Mouse (Mus musculus): Measurements from ENCODE around the gene Rps27l. TPM values are rescaled to one million over a fixed set of nuclear protein-coding genes. Genes with fewer than 3 reads are reported as not detected.
A peak's percentile ranks its signal among the peaks of the same experiment; 100 is the strongest.
"Not testable (repeated sequence)": the region's sequence is repeated elsewhere in the genome, so short reads cannot be mapped to it uniquely, and the experiment has no call there.

The Rps27l gene
- total RNA-seq (2021): 100 to 1,000 TPM; 247 to 258 TPM

- intact Hi-C loops (cut with DNase I): loop anchor here (2.0 to 5.0 kb wide), 2 partner anchors 29 to 96 kb away; partner anchors contain the start of gene Lactb
- DNase-seq: peak; percentile 96
Observed at GRCm38 (mm10) chr9:66945647-66946641, at the start of gene Rps27l. Gene Rps27l (plus strand): TSS chr9:66946086.

GRCm38 (mm10) chr9:66896951-66897350 is 48.9 kb upstream of the Rps27l start:
- intact Hi-C loops (cut with DNase I): loop anchor here (2.0 kb wide), 1 partner anchor 18 kb away; no protein-coding TSS in a partner anchor
- no peak for DNase-seq

- DNase-seq: no peak
- intact Hi-C loops (cut with DNase I): loop anchor here (2.0 kb wide), 1 partner anchor 17 kb away; no protein-coding TSS in a partner anchor
Observed at GRCm38 (mm10) chr9:66897851-66898250, 48.0 kb upstream of the Rps27l start.

DNA sequence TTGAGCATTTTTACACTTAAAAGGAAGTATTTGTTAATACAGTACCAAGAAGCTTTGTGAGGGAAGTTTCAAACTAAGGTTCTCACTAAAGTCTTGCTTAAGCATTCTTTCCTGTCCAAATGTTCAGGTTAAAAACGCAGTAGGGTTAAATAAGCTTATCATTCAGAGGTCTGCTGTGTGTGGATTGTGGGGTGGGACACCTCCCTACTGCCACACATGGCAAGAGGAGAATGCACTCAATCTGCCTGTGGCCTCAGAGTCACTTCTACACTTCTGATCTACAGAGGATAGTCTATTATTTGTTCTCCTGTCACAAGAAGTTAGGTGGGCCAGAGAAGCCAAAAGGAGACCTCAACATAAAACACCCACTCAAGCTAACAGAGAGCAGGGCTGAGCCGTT is 46.8 kb upstream of the Rps27l start:
- no peak for DNase-seq
- intact Hi-C loops (cut with DNase I): no loop called here

DNA sequence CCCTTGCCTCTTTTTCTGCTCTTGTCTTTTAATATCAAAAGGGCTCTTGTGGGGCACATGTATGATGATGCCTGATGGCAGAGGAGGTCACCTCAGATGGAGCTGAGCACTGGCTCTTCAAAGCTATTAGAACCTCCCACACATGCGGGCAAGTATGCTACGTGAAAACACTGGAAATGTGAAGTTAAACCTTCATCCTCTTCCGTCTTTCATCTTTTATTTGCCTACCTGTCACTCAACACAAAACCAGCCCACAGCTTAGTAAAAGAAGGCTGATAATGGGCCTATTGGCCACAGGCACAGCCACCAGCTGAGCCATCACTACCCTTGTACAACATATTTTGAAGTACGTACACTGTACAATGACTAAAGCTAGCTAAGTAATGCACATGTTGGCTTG is 46.4 kb upstream of the Rps27l start:
- intact Hi-C loops (cut with DNase I): no loop called here
- DNase-seq: no peak

DNA sequence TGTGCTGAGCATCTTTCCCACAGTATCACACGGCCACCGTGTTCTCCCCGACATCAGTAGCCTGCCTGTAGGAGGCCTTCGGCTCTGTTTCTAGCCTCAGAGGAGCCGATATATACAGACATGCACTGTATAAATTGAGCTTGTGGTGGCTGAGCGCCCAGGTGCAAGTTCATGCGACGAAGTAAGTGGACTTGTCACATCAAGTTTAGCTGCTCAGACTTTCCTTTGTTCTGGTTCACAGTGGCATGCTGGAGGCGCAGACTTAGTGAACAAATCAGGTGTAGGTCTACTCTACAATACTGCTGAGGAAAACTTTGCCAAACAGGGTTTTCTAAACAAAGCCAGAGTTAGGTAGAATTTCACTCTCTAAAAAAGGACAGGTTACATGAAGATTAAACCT is 39.9 kb upstream of the Rps27l start:
- intact Hi-C loops (cut with DNase I): no loop called here
- no peak for DNase-seq

DNA sequence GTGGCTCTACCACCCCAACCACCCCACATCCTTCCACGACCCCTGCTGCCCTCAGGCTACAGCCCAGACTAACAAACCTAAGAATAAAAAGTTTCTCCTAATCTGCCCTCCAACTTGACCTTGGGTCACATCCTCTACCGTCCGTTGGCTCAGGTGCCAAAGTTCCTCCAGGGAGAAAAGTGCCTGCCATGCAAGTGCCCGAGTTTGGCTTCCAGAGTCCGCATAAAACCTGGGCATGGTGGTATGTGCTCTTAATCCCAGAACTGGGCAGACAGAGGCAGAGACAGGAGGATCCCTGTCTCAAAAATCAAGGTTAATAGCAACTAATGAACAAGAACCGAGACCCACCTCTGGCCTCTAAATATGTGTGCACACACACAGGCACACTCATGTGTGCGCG is 38.8 kb upstream of the Rps27l start:
- no peak for DNase-seq
- intact Hi-C loops (cut with DNase I): no loop called here

DNA sequence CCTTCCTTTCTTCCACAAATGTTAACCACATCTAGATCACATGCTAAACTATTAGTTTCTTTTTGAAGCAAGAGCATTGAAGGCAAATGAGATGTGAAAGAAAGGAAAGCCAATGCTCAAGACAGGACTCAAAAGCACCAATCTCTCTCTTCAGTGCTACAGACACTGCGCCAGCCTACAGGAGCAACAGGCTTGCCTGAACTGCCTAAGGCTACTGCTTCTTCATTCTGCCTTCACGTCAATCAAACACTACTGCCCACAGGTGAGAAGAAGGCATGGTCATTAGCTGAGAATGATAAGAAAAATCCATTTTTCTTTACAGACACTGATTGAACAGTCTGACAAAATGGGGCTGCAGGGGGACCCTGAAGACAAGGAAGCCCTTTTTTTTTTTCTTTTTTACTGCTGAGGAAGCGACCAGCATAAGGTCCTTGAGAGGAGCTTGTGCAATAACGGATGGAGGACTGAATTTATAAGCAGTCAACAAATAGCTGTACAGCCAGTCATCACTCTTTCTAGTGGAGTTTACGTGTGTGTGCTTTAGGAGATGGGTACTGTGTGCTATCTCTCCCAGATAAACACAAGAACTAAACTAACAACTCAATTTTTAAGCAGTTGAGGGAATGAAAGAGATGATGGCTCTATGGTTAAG is 38.0 kb upstream of the Rps27l start:
- DNase-seq: no peak
- intact Hi-C loops (cut with DNase I): no loop called here

GRCm38 (mm10) chr9:66909922-66910321 is 36.0 kb upstream of the Rps27l start:
- intact Hi-C loops (cut with DNase I): no loop called here
- DNase-seq: no peak

DNA sequence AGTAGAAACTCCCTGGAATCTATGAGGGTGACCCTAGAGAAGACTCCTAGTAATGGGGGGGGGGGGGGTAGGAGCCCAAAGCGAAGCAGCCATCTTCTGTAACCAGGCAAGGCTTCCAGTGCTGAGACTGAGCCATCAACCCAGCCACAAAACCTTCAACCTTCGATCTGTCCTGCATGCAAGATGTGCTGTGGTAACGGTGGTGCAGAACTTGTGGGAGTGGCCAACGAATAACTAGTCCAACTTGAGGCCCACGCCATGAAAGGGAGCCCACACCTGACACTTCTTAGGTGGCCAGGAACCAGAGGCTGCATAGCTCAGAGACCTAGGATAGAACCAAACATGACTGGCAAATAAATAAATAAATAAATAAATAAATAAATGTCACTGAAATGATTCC is 35.2 kb upstream of the Rps27l start:
- no peak for DNase-seq
- intact Hi-C loops (cut with DNase I): no loop called here

- DNase-seq: no peak
- intact Hi-C loops (cut with DNase I): no loop called here
Observed at GRCm38 (mm10) chr9:66912304-66912703, 33.6 kb upstream of the Rps27l start.

- DNase-seq; intact Hi-C loops (cut with DNase I): not testable (repeated sequence)
Observed at GRCm38 (mm10) chr9:66913254-66913934, 32.5 kb upstream of the Rps27l start.

- intact Hi-C loops (cut with DNase I): loop anchor here (2.0 kb wide), 1 partner anchor 18 kb away; no protein-coding TSS in a partner anchor
- no peak for DNase-seq
Observed at GRCm38 (mm10) chr9:66914540-66914939, 31.3 kb upstream of the Rps27l start.

DNA sequence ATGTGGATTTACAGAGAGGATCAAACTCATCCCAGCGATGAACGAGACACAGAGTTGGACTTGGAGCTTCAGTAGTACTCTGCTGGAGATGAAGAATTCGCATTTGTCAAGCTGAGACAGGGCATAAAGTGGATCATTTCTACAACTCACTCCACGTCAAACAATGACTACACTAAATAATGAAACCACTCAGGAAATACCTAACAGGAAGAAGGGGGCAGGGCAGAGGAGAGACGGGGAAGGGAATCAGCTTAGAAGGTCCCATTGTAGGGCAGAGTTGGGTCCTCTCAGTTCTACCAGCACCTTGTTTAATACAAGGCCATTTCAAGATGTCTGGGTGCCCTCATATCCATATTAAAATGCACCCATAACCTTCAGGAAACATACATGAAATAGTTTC is 30.5 kb upstream of the Rps27l start:
- intact Hi-C loops (cut with DNase I): loop anchor here (2.0 to 5.0 kb wide), 3 partner anchors 19 to 78 kb away; no protein-coding TSS in a partner anchor
- DNase-seq: no peak

DNA sequence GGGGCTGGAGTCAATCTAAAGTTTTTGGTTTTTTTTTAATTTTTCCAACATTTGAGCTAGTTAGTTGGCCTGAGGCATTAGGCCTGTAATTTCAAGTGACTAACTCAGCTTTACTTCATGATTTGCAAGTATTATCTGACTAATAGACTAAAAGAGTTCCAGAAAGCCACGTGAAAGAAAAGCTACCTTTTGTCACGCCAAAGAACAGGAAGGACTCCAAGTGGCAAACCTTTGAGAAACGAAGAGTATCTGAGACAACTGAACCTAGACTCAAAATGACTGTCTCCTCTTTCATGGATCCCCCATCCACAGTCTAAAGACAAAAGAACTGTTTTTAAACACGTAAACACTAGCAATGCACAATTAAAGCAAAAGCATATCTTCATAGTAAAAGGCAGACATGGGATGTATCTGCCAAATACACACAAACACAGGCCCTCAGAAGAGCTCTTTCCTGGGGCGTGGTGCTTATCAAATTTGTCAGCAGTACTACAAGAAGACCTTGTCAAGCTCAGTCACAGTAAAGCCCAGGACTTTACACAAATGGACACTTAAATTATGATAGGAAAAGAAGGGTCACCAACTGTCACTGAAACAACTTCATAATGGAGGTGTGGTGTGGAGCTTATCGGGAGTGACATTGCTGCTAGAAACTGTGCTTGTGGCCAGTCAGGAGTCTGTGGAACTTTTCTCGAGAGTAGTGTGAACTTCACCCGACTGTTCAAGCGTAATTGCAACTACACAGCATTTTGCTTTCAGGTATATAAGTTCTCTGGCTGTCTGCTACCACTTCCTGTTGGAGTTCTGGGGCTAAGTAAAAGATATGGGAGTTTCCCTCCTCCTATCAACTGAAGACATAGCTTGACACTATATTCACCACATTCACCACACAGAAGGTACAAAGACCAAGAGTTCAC is 29.8 kb upstream of the Rps27l start:
- no peak for DNase-seq
- intact Hi-C loops (cut with DNase I): loop anchor here (2.0 to 5.0 kb wide), 3 partner anchors 19 to 79 kb away; no protein-coding TSS in a partner anchor

GRCm38 (mm10) chr9:66917216-66917891 is 28.5 kb upstream of the Rps27l start:
- intact Hi-C loops (cut with DNase I): loop anchor here (5.0 kb wide), 2 partner anchors 40 to 80 kb away; no protein-coding TSS in a partner anchor
- no peak for DNase-seq

- no peak for DNase-seq
- intact Hi-C loops (cut with DNase I): loop anchor here (5.0 kb wide), 2 partner anchors 41 to 81 kb away; no protein-coding TSS in a partner anchor
Observed at GRCm38 (mm10) chr9:66917892-66918255, 28.0 kb upstream of the Rps27l start.

GRCm38 (mm10) chr9:66918672-66919330 is 27.1 kb upstream of the Rps27l start:
- intact Hi-C loops (cut with DNase I): loop anchor here (5.0 kb wide), 2 partner anchors 42 to 82 kb away; no protein-coding TSS in a partner anchor
- DNase-seq: peak; percentile 29 to 30
